Mouse (Mus musculus) inflammation-experienced regulatory T-cells (primary cell): ENCODE measurements around the gene Gdpd4. TPM values are rescaled to one million over a fixed set of nuclear protein-coding genes. Genes with fewer than 3 reads are reported as not detected.

Source experiments
- polyA plus RNA-seq, 2 experiments: library from polyadenylated mRNA; unstranded; fragments of 100-300 nt; shearing (Covaris generic); gene quantifications; one replicate each; pipeline ENCODE4 v1.2.1; 2017

Gene Gdpd4
- polyA plus RNA-seq = under 1 TPM in 1 of 2 experiments, not detected in 1; 0.66 TPM

DNA sequence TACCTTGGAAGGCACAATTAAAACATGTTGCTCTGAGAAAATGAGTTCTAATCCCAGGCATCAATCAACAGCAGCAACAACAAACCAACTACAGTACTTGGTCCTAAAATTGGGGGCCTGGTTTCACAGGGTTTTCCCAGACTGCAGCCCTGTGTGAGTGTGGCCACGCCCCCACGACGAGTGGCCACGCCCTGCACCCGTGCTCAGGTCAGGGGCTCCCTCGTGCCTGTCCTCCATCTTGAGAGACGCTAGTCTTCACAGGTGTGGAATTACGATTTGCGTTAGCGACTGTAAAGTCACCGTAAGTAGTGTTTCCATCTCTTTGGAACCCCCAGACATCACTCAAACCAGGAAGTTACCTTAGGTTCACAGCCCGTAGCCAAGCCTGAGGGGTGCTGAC is at the start of gene Gdpd4:
Gene Gdpd4 (plus strand): TSS at position 214 of the 400 bp plus-strand sequence.

Other genes starting within 250 kb of the Gdpd4 start
- 100 to 1,000 TPM; 114 to 117 TPM for gene Clns1a, start 223.3 kb upstream of the Gdpd4 start, polyA plus RNA-seq
- gene Aqp11, start 181.7 kb upstream of the Gdpd4 start, polyA plus RNA-seq = 1 to 10 TPM in 1 of 2 experiments, under 1 TPM in 1; 0.35 to 2.8 TPM
- 1 to 10 TPM; 2.6 to 3.0 TPM for gene Pak1, start 131.4 kb upstream of the Gdpd4 start, polyA plus RNA-seq
- gene Myo7a, start 199.6 kb downstream of the Gdpd4 start, polyA plus RNA-seq = 1 to 10 TPM; 2.8 to 3.0 TPM
- gene Omp, start 225.5 kb downstream of the Gdpd4 start, polyA plus RNA-seq = under 1 TPM in 1 of 2 experiments, not detected in 1; 0.07 TPM